Mouse (Mus musculus) C2C12 (cell line): ENCODE measurements at regions not wholly inside any gene's neighbourhood (a gene's known extent, or its start where the extent isn't known, plus 50 kb on each side); places are given as distances from the start of the nearest gene placed in this dataset.

Experiments used
- H3K27me3 ChIP-seq: one replicate; pipeline ENCODE4 v1.6.1; 2011; ENCODE audit not compliant: control insufficient read depth, insufficient read depth, insufficient read length
- H3K36me3 ChIP-seq: one replicate; pipeline ENCODE4 v1.6.1; 2011; ENCODE audit not compliant: control insufficient read depth, insufficient read depth
- H3K4me3 ChIP-seq: one replicate; pipeline ENCODE4 v1.5.1; 2011; ENCODE audit warnings: mild to moderate bottlenecking, control low read depth; ENCODE audit not compliant: poor library complexity, insufficient read depth, severe bottlenecking
- H3K79me2 ChIP-seq: one replicate; pipeline ENCODE4 v1.6.1; 2011; ENCODE audit not compliant: control insufficient read depth, insufficient read depth
- H3K79me3 ChIP-seq: one replicate; pipeline ENCODE4 v1.6.1; 2011; ENCODE audit warnings: low read depth, control low read depth
- H3ac ChIP-seq: one replicate; pipeline ENCODE3; 2011; ENCODE audit warnings: low read depth; ENCODE audit not compliant: control insufficient read depth, insufficient read length
- CEBPB ChIP-seq: IDR thresholded peaks from one replicate; pipeline ENCODE4 v1.6.1; 2011; ENCODE audit warnings: low read depth, mild to moderate bottlenecking, control low read depth, moderate library complexity
- CTCF ChIP-seq: IDR thresholded peaks from one replicate; pipeline ENCODE4 v1.5.1; 2011; ENCODE audit not compliant: control insufficient read depth, insufficient read depth, insufficient read length
- FOSL1 ChIP-seq: IDR thresholded peaks from one replicate; pipeline ENCODE4 v1.8.0; 2011; ENCODE audit warnings: mild to moderate bottlenecking, low read length; ENCODE audit not compliant: poor library complexity, insufficient read depth, severe bottlenecking
- MAX ChIP-seq: IDR thresholded peaks from one replicate; pipeline ENCODE4 v1.6.1; 2011; ENCODE audit warnings: mild to moderate bottlenecking, control low read depth
- MYOD1 ChIP-seq: IDR thresholded peaks from one replicate; pipeline ENCODE4 v1.6.1; 2011; ENCODE audit warnings: low read depth; ENCODE audit not compliant: control insufficient read depth, insufficient read length
- MYOG ChIP-seq: IDR thresholded peaks from one replicate; pipeline ENCODE4 v1.6.1; 2011; ENCODE audit not compliant: control insufficient read depth, insufficient read length; ENCODE audit errors: extremely low read depth
- USF1 ChIP-seq: IDR thresholded peaks from one replicate; pipeline ENCODE4 v1.6.1; 2011; ENCODE audit warnings: low read depth, mild to moderate bottlenecking, control low read depth, moderate library complexity

DNA sequence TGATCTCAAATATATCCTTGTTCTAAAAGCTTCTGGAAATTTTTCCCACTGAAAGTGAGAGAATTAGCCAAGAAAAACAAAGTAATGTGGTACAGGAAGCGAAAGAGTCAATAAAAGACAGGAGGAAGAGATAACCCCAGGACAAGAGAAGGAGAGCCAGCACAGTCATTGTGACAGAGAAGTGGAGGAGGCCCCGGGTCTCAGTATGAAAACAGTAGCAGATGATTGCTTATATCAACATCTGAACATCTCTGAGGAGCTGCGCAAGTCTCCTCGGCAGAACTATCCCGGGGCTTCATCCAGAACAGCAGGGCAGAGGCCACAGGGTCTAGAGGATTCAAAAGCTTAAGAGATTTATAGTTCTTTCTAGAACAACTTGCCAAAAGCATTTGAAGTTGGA, 235.0 kb upstream of the Arhgef26 start:
- Histone ChIP-seq H3ac (no peak overlapping the region), H3K79me3 (no peaks in the 10 kb centered on the region), H3K36me3 (no peaks in the 10 kb centered on the region), H3K27me3 (no peaks in the 10 kb centered on the region), H3K4me3 (no peak overlapping the region), H3K79me2 (no peaks in the 10 kb centered on the region)
- peak; percentile 31 for TF ChIP-seq MYOD1
- TF ChIP-seq FOSL1, result no peak

DNA sequence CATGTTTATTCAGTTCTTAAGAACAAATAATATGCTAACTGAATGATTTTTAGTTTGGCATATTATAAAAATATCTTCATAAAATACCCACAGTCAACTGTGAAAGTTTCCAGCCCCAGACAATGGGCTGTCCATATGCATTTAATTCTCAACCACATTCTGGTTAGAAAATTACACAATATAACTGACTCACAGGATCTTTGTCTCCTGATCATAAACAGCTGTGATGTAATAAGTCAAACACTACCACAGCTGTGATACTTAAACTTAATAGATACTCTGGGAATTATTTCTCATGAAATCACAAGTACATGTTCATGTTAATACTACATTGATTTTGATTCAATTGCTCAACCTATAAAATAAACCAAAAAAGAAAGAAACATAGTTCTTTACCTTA, 234.3 kb upstream of the Arhgef26 start:
- no peak overlapping the region for H3ac ChIP-seq
- H3K79me2 ChIP-seq, result no peaks in the 10 kb centered on the region
- TF ChIP-seq MYOD1 (peak; percentile 79), MAX (no peak), CTCF (no peak), FOSL1 (peak; percentile 59), CEBPB (peak; percentile 96), MYOG (no peak), USF1 (no peak)
- no peaks in the 10 kb centered on the region for H3K79me3 ChIP-seq
- H3K4me3 ChIP-seq, result no peak overlapping the region
- no peaks in the 10 kb centered on the region for H3K36me3 ChIP-seq
- H3K27me3 ChIP-seq, result no peaks in the 10 kb centered on the region

GRCm38 (mm10) chr3:62104560-62104959, 233.6 kb upstream of the Arhgef26 start:
- TF ChIP-seq MAX (no peak), MYOD1 (no peak), CTCF (no peak), FOSL1 (no peak), MYOG (no peak), USF1 (no peak), CEBPB (no peak)

DNA sequence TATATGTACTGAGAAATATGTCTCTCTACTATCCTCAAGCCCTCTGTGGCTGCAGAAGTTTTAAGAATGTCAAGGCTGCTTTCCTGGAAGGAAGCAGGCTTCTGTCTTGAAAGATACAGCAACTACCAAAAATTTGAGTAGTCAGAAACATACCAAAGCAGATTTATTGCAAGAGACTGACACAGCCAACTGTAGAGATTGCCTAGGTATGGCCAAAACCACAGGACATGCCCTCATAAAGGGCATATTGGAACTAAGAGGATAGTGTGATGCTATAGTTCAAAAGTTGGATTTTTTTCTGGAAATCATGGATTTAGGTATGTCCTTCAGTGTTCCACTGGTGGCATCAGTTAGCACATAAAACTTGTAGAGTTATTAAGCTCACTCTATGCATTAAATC, 230.8 kb upstream of the Arhgef26 start:
- H3K4me3 ChIP-seq, result no peak overlapping the region
- H3K36me3 ChIP-seq, result no peaks in the 10 kb centered on the region
- H3K79me3 ChIP-seq, result no peaks in the 10 kb centered on the region
- no peak overlapping the region for H3ac ChIP-seq
- no peak for TF ChIP-seq CEBPB
- peak; percentile 61 for TF ChIP-seq MYOD1
- H3K27me3 ChIP-seq, result no peaks in the 10 kb centered on the region
- H3K79me2 ChIP-seq, result no peaks in the 10 kb centered on the region

More at GRCm38 (mm10) chr3:62104560-62104959, 233.6 kb upstream of the Arhgef26 start:
- Histone ChIP-seq H3K4me3 (no peak overlapping the region), H3K79me2 (no peaks in the 10 kb centered on the region), H3ac (no peak overlapping the region), H3K27me3 (no peaks in the 10 kb centered on the region), H3K79me3 (no peaks in the 10 kb centered on the region), H3K36me3 (no peaks in the 10 kb centered on the region)
